Mouse (Mus musculus): Measurements from ENCODE around the gene Ppil3. TPM values are rescaled to one million over a fixed set of nuclear protein-coding genes. Genes with fewer than 3 reads are reported as not detected.

Gene Ppil3
- 29.3 and 32.8 TPM in 2 replicates for polyA plus RNA-seq (2015; fragmentation: Nextera tagmentation; extraction: Ambion mirVana)

GRCm38 (mm10) chr1:58445143-58445722 lies at the start of gene Ppil3, which contains the start of gene Nif3l1:
Ppil3 (minus strand) TSS chr1:58445486.
Nif3l1 (plus strand) TSS chr1:58445151.
- Histone ChIP-seq H3K9me3 (ENCODE audit: control insufficient read depth, low read length) (no peaks in the 10 kb centered on the region), H3K36me3 (ENCODE audit: control insufficient read depth, insufficient read depth, low read length) (peaks cover 4% of the 10 kb centered on the region), H3K4me3 (ENCODE audit: low read depth, low read length) (peak within 1 kb of the TSS; percentile 57), H3K27me3 (ENCODE audit: control insufficient read depth, insufficient read depth, low read length) (no peaks in the 10 kb centered on the region), H3K4me1 (replicated peaks; ENCODE audit: control insufficient read depth, insufficient read depth) (no peaks in the 10 kb centered on the region), H3K9ac (ENCODE audit: low read length) (peak within 1 kb of the TSS; percentile 73), H3K27ac (replicated peaks) (peak within 1 kb of the TSS; percentile 92), H3K4me2 (replicated peaks; ENCODE audit: low read depth) (peak within 1 kb of the TSS; percentile 71)
- DNase-seq (ENCODE audit: low spot score), result peak; percentile 87
- ATAC-seq (ENCODE audit: low FRiP score, low TSS enrichment), result peak; percentile 95
- WGBS, result under 1% methylated on average over 33 of the region's 33 CpGs
- TF ChIP-seq CTCF (IDR thresholded peaks at IDR 0.05; ENCODE audit: low read depth) (peak; percentile 61), EP300 (optimal IDR thresholded peaks at IDR 0.05) (no peak)

GRCm38 (mm10) chr1:58482647-58483046 lies 37.4 kb upstream of the Ppil3 start:
- Histone ChIP-seq H3K4me1 (replicated peaks; ENCODE audit: control insufficient read depth, insufficient read depth) (no peaks in the 10 kb centered on the region), H3K4me3 (ENCODE audit: low read depth, low read length) (no peak overlapping the region), H3K4me2 (replicated peaks; ENCODE audit: low read depth) (no peak overlapping the region), H3K36me3 (ENCODE audit: control insufficient read depth, insufficient read depth, low read length) (peaks cover 8% of the 10 kb centered on the region; the same call in 1 of the 2 replicates), H3K9me3 (ENCODE audit: control insufficient read depth, low read length) (no peaks in the 10 kb centered on the region), H3K9ac (ENCODE audit: low read length) (no peak overlapping the region), H3K27me3 (ENCODE audit: control insufficient read depth, insufficient read depth, low read length) (no peaks in the 10 kb centered on the region), H3K27ac (replicated peaks) (no peak overlapping the region)
- DNase-seq (ENCODE audit: low spot score), result no peak
- TF ChIP-seq EP300 (optimal IDR thresholded peaks at IDR 0.05), result no peak
- TF ChIP-seq CTCF (IDR thresholded peaks at IDR 0.05; ENCODE audit: low read depth), result no peak
- 92% methylated on average over 4 of the region's 4 CpGs for WGBS
- ATAC-seq (ENCODE audit: low FRiP score, low TSS enrichment), result no peak

- WGBS, result 93% methylated on average over 8 of the region's 8 CpGs
- no peak for DNase-seq (ENCODE audit: low spot score)
Observed at GRCm38 (mm10) chr1:58475662-58476061, 30.4 kb upstream of the Ppil3 start.

GRCm38 (mm10) chr1:58465561-58465960 lies 20.3 kb upstream of the Ppil3 start:
- no peaks in the 10 kb centered on the region for H3K27me3 ChIP-seq (ENCODE audit: control insufficient read depth, insufficient read depth, low read length)
- no peak overlapping the region for H3K4me2 ChIP-seq (replicated peaks; ENCODE audit: low read depth)
- H3K4me1 ChIP-seq (replicated peaks; ENCODE audit: control insufficient read depth, insufficient read depth), result no peaks in the 10 kb centered on the region
- no peak for TF ChIP-seq CTCF (IDR thresholded peaks at IDR 0.05; ENCODE audit: low read depth)
- TF ChIP-seq EP300 (optimal IDR thresholded peaks at IDR 0.05), result no peak
- no peak overlapping the region for H3K9ac ChIP-seq (ENCODE audit: low read length)
- no peak overlapping the region for H3K27ac ChIP-seq (replicated peaks)
- H3K4me3 ChIP-seq (ENCODE audit: low read depth, low read length), result no peak overlapping the region
- no peak for ATAC-seq (ENCODE audit: low FRiP score, low TSS enrichment)
- H3K36me3 ChIP-seq (ENCODE audit: control insufficient read depth, insufficient read depth, low read length), result peaks cover 21% of the 10 kb centered on the region
- DNase-seq (ENCODE audit: low spot score), result no peak
- no peaks in the 10 kb centered on the region for H3K9me3 ChIP-seq (ENCODE audit: control insufficient read depth, low read length)
- WGBS, result 91% methylated on average over 4 of the region's 4 CpGs

More at GRCm38 (mm10) chr1:58475662-58476061, 30.4 kb upstream of the Ppil3 start:
- no peaks in the 10 kb centered on the region for H3K4me1 ChIP-seq (replicated peaks; ENCODE audit: control insufficient read depth, insufficient read depth)
- no peak overlapping the region for H3K9ac ChIP-seq (ENCODE audit: low read length)
- peaks cover 23% of the 10 kb centered on the region for H3K36me3 ChIP-seq (ENCODE audit: control insufficient read depth, insufficient read depth, low read length)
- no peak for ATAC-seq (ENCODE audit: low FRiP score, low TSS enrichment)
- no peak overlapping the region for H3K4me2 ChIP-seq (replicated peaks; ENCODE audit: low read depth)
- H3K27ac ChIP-seq (replicated peaks), result no peak overlapping the region
- TF ChIP-seq CTCF (IDR thresholded peaks at IDR 0.05; ENCODE audit: low read depth) (no peak), EP300 (optimal IDR thresholded peaks at IDR 0.05) (no peak)
- no peak overlapping the region for H3K4me3 ChIP-seq (ENCODE audit: low read depth, low read length)
- no peaks in the 10 kb centered on the region for H3K27me3 ChIP-seq (ENCODE audit: control insufficient read depth, insufficient read depth, low read length)
- H3K9me3 ChIP-seq (ENCODE audit: control insufficient read depth, low read length), result no peaks in the 10 kb centered on the region

GRCm38 (mm10) chr1:58465042-58465441 lies 19.8 kb upstream of the Ppil3 start:
- Histone ChIP-seq H3K27me3 (ENCODE audit: control insufficient read depth, insufficient read depth, low read length) (no peaks in the 10 kb centered on the region), H3K9me3 (ENCODE audit: control insufficient read depth, low read length) (no peaks in the 10 kb centered on the region), H3K27ac (replicated peaks) (no peak overlapping the region), H3K4me1 (replicated peaks; ENCODE audit: control insufficient read depth, insufficient read depth) (no peaks in the 10 kb centered on the region), H3K36me3 (ENCODE audit: control insufficient read depth, insufficient read depth, low read length) (peaks cover 22% of the 10 kb centered on the region), H3K9ac (ENCODE audit: low read length) (no peak overlapping the region), H3K4me3 (ENCODE audit: low read depth, low read length) (no peak overlapping the region), H3K4me2 (replicated peaks; ENCODE audit: low read depth) (no peak overlapping the region)
- WGBS, result 86% methylated on average over 4 of the region's 4 CpGs
- DNase-seq (ENCODE audit: low spot score), result no peak
- no peak for TF ChIP-seq CTCF (IDR thresholded peaks at IDR 0.05; ENCODE audit: low read depth)
- TF ChIP-seq EP300 (optimal IDR thresholded peaks at IDR 0.05), result no peak
- ATAC-seq (ENCODE audit: low FRiP score, low TSS enrichment), result no peak

- no peak overlapping the region for H3K4me2 ChIP-seq (replicated peaks; ENCODE audit: low read depth)
- TF ChIP-seq CTCF (IDR thresholded peaks at IDR 0.05; ENCODE audit: low read depth) (no peak), EP300 (optimal IDR thresholded peaks at IDR 0.05) (no peak)
- DNase-seq (ENCODE audit: low spot score) (no peak), ATAC-seq (ENCODE audit: low FRiP score, low TSS enrichment) (peak; percentile 70; the same call in 1 of the 2 replicates)
- WGBS, result 51% methylated on average over 2 of the region's 2 CpGs
- H3K9ac ChIP-seq (ENCODE audit: low read length), result no peak overlapping the region
- H3K4me3 ChIP-seq (ENCODE audit: low read depth, low read length), result no peak overlapping the region
- peaks cover 19% of the 10 kb centered on the region for H3K36me3 ChIP-seq (ENCODE audit: control insufficient read depth, insufficient read depth, low read length)
- H3K27ac ChIP-seq (replicated peaks), result no peak overlapping the region
- no peaks in the 10 kb centered on the region for H3K27me3 ChIP-seq (ENCODE audit: control insufficient read depth, insufficient read depth, low read length)
- no peaks in the 10 kb centered on the region for H3K4me1 ChIP-seq (replicated peaks; ENCODE audit: control insufficient read depth, insufficient read depth)
- no peaks in the 10 kb centered on the region for H3K9me3 ChIP-seq (ENCODE audit: control insufficient read depth, low read length)
Observed at GRCm38 (mm10) chr1:58463935-58464334, 18.6 kb upstream of the Ppil3 start.

All from stomach, postnatal 0 days (tissue).